ENCODE assay signal across 8 mouse cellular contexts in genomic region chr1:79711147-79712126, GRCm38 (mm10). TPM values are rescaled to one million over a fixed set of nuclear protein-coding genes. Genes with fewer than 3 reads are reported as not detected.
DNase-seq lines count a peak whose midpoint lies in the region; ATAC-seq lines count a peak whose summit lies in the region.

No protein-coding gene starts in this region.

- ATAC-seq in forebrain, embryonic 13.5 days, result peak; percentile 4; the same call in 1 of the 2 replicates
- no peak for ATAC-seq in forebrain, embryonic 11.5 days (replicated peaks; ENCODE audit: low FRiP score)
- ATAC-seq in midbrain, embryonic 15.5 days (replicated peaks), result no peak

- H3K4me1 ChIP-seq in forebrain, embryonic 13.5 days, result peaks cover 14% of the 10 kb centered on the region
- H3K4me1 ChIP-seq in forebrain, embryonic 11.5 days (replicated peaks; ENCODE audit: control insufficient read depth, insufficient read depth, low read length), result no peaks in the 10 kb centered on the region
- peaks cover 8% of the 10 kb centered on the region for H3K4me1 ChIP-seq in midbrain, embryonic 15.5 days
- H3K4me1 ChIP-seq in midbrain, embryonic 10.5 days, result no peaks in the 10 kb centered on the region

- no peak for DNase-seq in forebrain, embryonic 11.5 days (ENCODE audit: low spot score)
- no peak for DNase-seq in midbrain, embryonic 10.5 days (ENCODE audit: low spot score)
- peak; percentile 28 to 37 for DNase-seq in left cerebral cortex, postnatal 14 days (ENCODE audit: low spot score in 2 of 2)
- DNase-seq in telencephalon, adult 2 months (ENCODE audit: low read depth, low spot score), result peak; percentile 60
- no peak for DNase-seq in adrenal gland, postnatal 4 days (ENCODE audit: low spot score in 2 of 2)
- no peak for DNase-seq in gastrocnemius, postnatal 14 days

- 85% methylated on average over 18 of the region's 18 CpGs for WGBS in forebrain, embryonic 13.5 days
- WGBS in forebrain, embryonic 11.5 days, result 89% methylated on average over 18 of the region's 18 CpGs
- 85% methylated on average over 18 of the region's 18 CpGs for WGBS in midbrain, embryonic 15.5 days
- 91% methylated on average over 18 of the region's 18 CpGs for WGBS in midbrain, embryonic 10.5 days

- no peaks in the 10 kb centered on the region for H3K27me3 ChIP-seq in forebrain, embryonic 13.5 days
- H3K27me3 ChIP-seq in forebrain, embryonic 11.5 days (ENCODE audit: control insufficient read depth, insufficient read depth, low read length), result no peaks in the 10 kb centered on the region
- H3K27me3 ChIP-seq in midbrain, embryonic 15.5 days (replicated peaks), result no peaks in the 10 kb centered on the region
- no peaks in the 10 kb centered on the region for H3K27me3 ChIP-seq in midbrain, embryonic 10.5 days (ENCODE audit: low read depth, poor library complexity, severe bottlenecking)

- intact Hi-C loops in left cerebral cortex, postnatal 14 days (cut with DNase I), result no loop called here
- intact Hi-C loops in gastrocnemius, postnatal 14 days (cut with DNase I; ENCODE audit: low total_unique reads), result no loop called here

- 0 out of 2 replicates have a peak overlapping the region, but pooled peaks have one; percentile 14 for H3K9ac ChIP-seq in forebrain, embryonic 13.5 days
- no peak overlapping the region for H3K9ac ChIP-seq in forebrain, embryonic 11.5 days (ENCODE audit: low read length)
- no peak overlapping the region for H3K9ac ChIP-seq in midbrain, embryonic 15.5 days

- H3K36me3 ChIP-seq in forebrain, embryonic 13.5 days (ENCODE audit: poor library complexity, severe bottlenecking), result peaks cover 31% of the 10 kb centered on the region
- no peaks in the 10 kb centered on the region for H3K36me3 ChIP-seq in forebrain, embryonic 11.5 days (ENCODE audit: control insufficient read depth, insufficient read depth, low read length)
- no peaks in the 10 kb centered on the region; the same call in 1 of the 2 replicates for H3K36me3 ChIP-seq in midbrain, embryonic 15.5 days (replicated peaks)
- H3K36me3 ChIP-seq in midbrain, embryonic 10.5 days, result peaks cover 19% of the 10 kb centered on the region; the same call in 1 of the 2 replicates

- H3K9me3 ChIP-seq in forebrain, embryonic 13.5 days (replicated peaks), result no peaks in the 10 kb centered on the region
- no peaks in the 10 kb centered on the region for H3K9me3 ChIP-seq in forebrain, embryonic 11.5 days (ENCODE audit: control insufficient read depth, low read length)
- no peaks in the 10 kb centered on the region for H3K9me3 ChIP-seq in midbrain, embryonic 15.5 days
- no peaks in the 10 kb centered on the region for H3K9me3 ChIP-seq in midbrain, embryonic 10.5 days (replicated peaks)

- H3K4me3 ChIP-seq in forebrain, embryonic 13.5 days, result no peak overlapping the region
- no peak overlapping the region for H3K4me3 ChIP-seq in forebrain, embryonic 11.5 days (ENCODE audit: low read depth, low read length)
- no peak overlapping the region for H3K4me3 ChIP-seq in midbrain, embryonic 15.5 days
- H3K4me3 ChIP-seq in midbrain, embryonic 10.5 days, result no peak overlapping the region

- H3K27ac ChIP-seq in forebrain, embryonic 13.5 days, result no peak overlapping the region
- H3K27ac ChIP-seq in forebrain, embryonic 11.5 days (ENCODE audit: low read depth, low read length), result no peak overlapping the region
- 0 out of 2 replicates have a peak overlapping the region, but pooled peaks have one; percentile 15 for H3K27ac ChIP-seq in midbrain, embryonic 15.5 days
- H3K27ac ChIP-seq in midbrain, embryonic 10.5 days (replicated peaks), result no peak overlapping the region

- no peak overlapping the region for H3K4me2 ChIP-seq in forebrain, embryonic 13.5 days
- H3K4me2 ChIP-seq in forebrain, embryonic 11.5 days (ENCODE audit: low read depth, low read length, severe bottlenecking), result no peak overlapping the region
- H3K4me2 ChIP-seq in midbrain, embryonic 15.5 days, result no peak overlapping the region

RNA-seq across cellular contexts. Expression of gene Ap1s3, which starts 39.7 kb away (rescaled TPM):
- polyA plus RNA-seq in forebrain, embryonic 13.5 days (2015; fragmentation: Nextera tagmentation; extraction: Ambion mirVana), result 0.28 TPM in 1 of 2 replicates, not detected in the other
- 0.17 TPM in 1 of 2 replicates, not detected in the other for polyA plus RNA-seq in forebrain, embryonic 11.5 days (2014; fragmentation: Nextera tagmentation; extraction: Ambion mirVana)
- 0.15 and 0.37 TPM in 2 replicates for polyA plus RNA-seq in midbrain, embryonic 15.5 days (2015; fragmentation: Nextera tagmentation; extraction: Ambion mirVana)
- polyA plus RNA-seq in midbrain, embryonic 10.5 days (2016; fragmentation: Nextera tagmentation; extraction: Ambion mirVana), result 0.26 TPM in 1 of 2 replicates, not detected in the other
- 1 to 10 TPM; 1.7 to 2.7 TPM for total RNA-seq in left cerebral cortex, postnatal 14 days (2021)
- total RNA-seq in adrenal gland, postnatal 4 days (2021), result 1 to 10 TPM; 1.4 to 2.4 TPM
- total RNA-seq in gastrocnemius, postnatal 14 days (2021), result under 1 TPM in 1 of 2 experiments, not detected in 1; 0.16 TPM

Comparison
In these comparisons a context has a peak if more than half of its experiments do, and no peak if none do; other contexts are left out.
1. DNase-seq: peak in left cerebral cortex, postnatal 14 days (2 of 2) and telencephalon, adult 2 months (single experiment); none in forebrain, embryonic 11.5 days (single experiment), midbrain, embryonic 10.5 days (single experiment), adrenal gland, postnatal 4 days (0 of 2) and gastrocnemius, postnatal 14 days (single experiment).